Mouse (Mus musculus): ENCODE results near the gene Cdrt4.

DNA sequence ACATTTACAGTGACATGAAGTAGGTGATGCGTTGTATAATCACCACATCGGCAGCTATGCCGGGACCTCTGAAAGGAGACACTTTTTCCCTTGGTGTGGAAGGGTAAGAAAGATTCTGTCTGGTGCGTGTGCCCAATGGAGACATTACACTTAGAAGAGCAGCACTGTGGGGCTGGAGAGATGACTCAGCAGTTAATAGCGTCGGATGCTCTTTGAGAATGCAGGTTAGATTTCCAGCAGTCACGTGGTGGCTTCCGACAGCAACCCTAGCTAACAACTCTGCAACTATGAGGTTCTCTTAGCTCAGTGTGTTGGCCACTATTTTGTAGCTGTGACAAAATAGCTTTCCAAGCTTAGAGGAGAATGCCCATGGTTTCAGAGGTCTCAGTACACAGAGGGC, 49.1 kb downstream of the Cdrt4 start:
- TF ChIP-seq CTCF (IDR thresholded peaks at IDR 0.05; ENCODE audit: control insufficient read depth, insufficient read depth, low read length), result no peak
- no peak for TF ChIP-seq POLR2A (IDR thresholded peaks at IDR 0.05; ENCODE audit: borderline replicate concordance, control insufficient read depth, low read depth, low read length)
